Mouse (Mus musculus) forebrain, embryonic 15.5 days (tissue): ENCODE data around the gene Urad. TPM values are rescaled to one million over a fixed set of nuclear protein-coding genes. Genes with fewer than 3 reads are reported as not detected.

Source experiments
- ATAC-seq: fragments of 200-750 bp; cut with Nextera tagmentation; replicated peaks from 2 replicates; pipeline ENCODE4 v1.8.0; 2017; ENCODE audit warnings: mild to moderate bottlenecking, moderate TSS enrichment, moderate library complexity
- H3K27ac ChIP-seq: fragments of 300-500 bp; sonication (generic); replicated peaks from 2 replicates; pipeline ENCODE4 v1.5.1; 2015; ENCODE audit warnings: mild to moderate bottlenecking, inconsistent platforms
- H3K27me3 ChIP-seq: fragments of 300-500 bp; sonication (generic); 2 replicates; pipeline ENCODE4 v1.6.1; 2015; ENCODE audit warnings: inconsistent platforms
- H3K36me3 ChIP-seq: fragments of 300-500 bp; sonication (generic); 2 replicates; pipeline ENCODE4 v1.6.1; 2015; ENCODE audit warnings: mild to moderate bottlenecking, inconsistent platforms
- H3K4me1 ChIP-seq: fragments of 300-500 bp; sonication (generic); 2 replicates; pipeline ENCODE4 v1.6.1; 2015; ENCODE audit warnings: inconsistent platforms
- H3K4me2 ChIP-seq: fragments of 300-500 bp; sonication (generic); replicated peaks from 2 replicates; pipeline ENCODE4 v1.6.1; 2015; ENCODE audit warnings: mild to moderate bottlenecking, inconsistent platforms
- H3K4me3 ChIP-seq: fragments of 300-500 bp; sonication (generic); 2 replicates; pipeline ENCODE4 v1.5.1; 2015; ENCODE audit warnings: mild to moderate bottlenecking, inconsistent platforms
- H3K9ac ChIP-seq: fragments of 300-500 bp; sonication (generic); replicated peaks from 2 replicates; pipeline ENCODE4 v1.6.1; 2015; ENCODE audit warnings: mild to moderate bottlenecking, inconsistent platforms
- H3K9me3 ChIP-seq: fragments of 300-500 bp; sonication (generic); 2 replicates; pipeline ENCODE4 v1.6.1; 2016; ENCODE audit warnings: inconsistent platforms
- WGBS: fragments of 180-500 bp; shearing (Covaris S2); methylation state at CpG from one replicate; pipeline ENCODE4 v1.1.7; 2015; ENCODE audit warnings: mixed read lengths; 5-methylcytosine and 5-hydroxymethylcytosine counted together
- polyA plus RNA-seq: library from polyadenylated mRNA; unstranded; fragments of >200 nt; fragmentation: Nextera tagmentation; extraction: Ambion mirVana; gene quantifications from 2 replicates; pipeline ENCODE4 v1.2.1, GENCODE M21; 2015

Urad gene
- polyA plus RNA-seq, 1 experiment from 2014 or later: not detected

GRCm38 (mm10) chr5:147292506-147293120, 29.6 kb downstream of the Urad start:
- H3K4me3 ChIP-seq: no peak overlapping the region
- no peak overlapping the region for H3K27ac ChIP-seq
- no peak for ATAC-seq
- H3K4me2 ChIP-seq: no peak overlapping the region
- peaks cover 66% of the 10 kb centered on the region for H3K27me3 ChIP-seq
- 0 out of 2 replicates have a peak, but pooled peaks cover 2% of the 10 kb centered on the region for H3K4me1 ChIP-seq
- no peaks in the 10 kb centered on the region for H3K9me3 ChIP-seq
- H3K9ac ChIP-seq: no peak overlapping the region
- H3K36me3 ChIP-seq: no peaks in the 10 kb centered on the region
- 51% methylated on average over 13 of the region's 13 CpGs for WGBS

- Histone ChIP-seq H3K27me3 (peaks cover 59% of the 10 kb centered on the region), H3K9me3 (no peaks in the 10 kb centered on the region), H3K27ac (no peak overlapping the region), H3K9ac (no peak overlapping the region), H3K4me3 (no peak overlapping the region), H3K36me3 (no peaks in the 10 kb centered on the region), H3K4me1 (0 out of 2 replicates have a peak, but pooled peaks cover 2% of the 10 kb centered on the region), H3K4me2 (no peak overlapping the region)
- ATAC-seq: no peak
- WGBS: 45% methylated on average over 16 of the region's 16 CpGs
Observed at GRCm38 (mm10) chr5:147291764-147292505, 30.3 kb downstream of the Urad start.

GRCm38 (mm10) chr5:147284365-147284764, 37.9 kb downstream of the Urad start:
- peaks cover 27% of the 10 kb centered on the region for H3K27me3 ChIP-seq
- no peaks in the 10 kb centered on the region for H3K4me1 ChIP-seq
- H3K4me3 ChIP-seq: no peak overlapping the region
- H3K36me3 ChIP-seq: no peaks in the 10 kb centered on the region
- no peaks in the 10 kb centered on the region for H3K9me3 ChIP-seq
- no peak overlapping the region for H3K9ac ChIP-seq
- no peak overlapping the region for H3K27ac ChIP-seq
- no peak for ATAC-seq
- H3K4me2 ChIP-seq: no peak overlapping the region
- 71% methylated on average over 4 of the region's 4 CpGs for WGBS

- ATAC-seq: no peak
- Histone ChIP-seq H3K36me3 (no peaks in the 10 kb centered on the region), H3K4me3 (no peak overlapping the region), H3K4me2 (no peak overlapping the region), H3K4me1 (no peaks in the 10 kb centered on the region), H3K9me3 (no peaks in the 10 kb centered on the region), H3K9ac (no peak overlapping the region), H3K27me3 (peaks cover 83% of the 10 kb centered on the region), H3K27ac (no peak overlapping the region)
- WGBS: 0% methylated on average over 13 of the region's 13 CpGs
Observed at GRCm38 (mm10) chr5:147277547-147277925, 44.7 kb downstream of the Urad start.

- Histone ChIP-seq H3K27me3 (peaks cover 89% of the 10 kb centered on the region), H3K27ac (no peak overlapping the region), H3K4me1 (no peaks in the 10 kb centered on the region), H3K9me3 (no peaks in the 10 kb centered on the region), H3K4me2 (no peak overlapping the region), H3K4me3 (no peak overlapping the region), H3K9ac (no peak overlapping the region), H3K36me3 (no peaks in the 10 kb centered on the region)
- ATAC-seq: no peak
- under 1% methylated on average over 18 of the region's 18 CpGs for WGBS
Observed at GRCm38 (mm10) chr5:147276701-147277546, 45.3 kb downstream of the Urad start.

GRCm38 (mm10) chr5:147275761-147276160, 46.5 kb downstream of the Urad start:
- peaks cover 90% of the 10 kb centered on the region for H3K27me3 ChIP-seq
- WGBS: 20% methylated on average over 3 of the region's 3 CpGs

GRCm38 (mm10) chr5:147274174-147275141, 47.8 kb downstream of the Urad start:
- Histone ChIP-seq H3K9me3 (no peaks in the 10 kb centered on the region), H3K27ac (no peak overlapping the region), H3K9ac (no peak overlapping the region), H3K4me2 (no peak overlapping the region), H3K4me1 (no peaks in the 10 kb centered on the region), H3K27me3 (peaks cover 90% of the 10 kb centered on the region), H3K36me3 (no peaks in the 10 kb centered on the region), H3K4me3 (no peak overlapping the region)
- WGBS: under 1% methylated on average over 48 of the region's 48 CpGs
- ATAC-seq: no peak

More at GRCm38 (mm10) chr5:147275761-147276160, 46.5 kb downstream of the Urad start:
- Histone ChIP-seq H3K4me1 (no peaks in the 10 kb centered on the region), H3K9ac (no peak overlapping the region), H3K4me2 (no peak overlapping the region), H3K9me3 (no peaks in the 10 kb centered on the region), H3K36me3 (no peaks in the 10 kb centered on the region), H3K4me3 (no peak overlapping the region), H3K27ac (no peak overlapping the region)
- no peak for ATAC-seq

- no peak overlapping the region for H3K27ac ChIP-seq
- no peak overlapping the region for H3K4me3 ChIP-seq
- peaks cover 94% of the 10 kb centered on the region for H3K27me3 ChIP-seq
- under 1% methylated on average over 10 of the region's 10 CpGs for WGBS
- no peaks in the 10 kb centered on the region for H3K36me3 ChIP-seq
- ATAC-seq: no peak
- no peaks in the 10 kb centered on the region for H3K9me3 ChIP-seq
- H3K9ac ChIP-seq: no peak overlapping the region
- no peak overlapping the region for H3K4me2 ChIP-seq
- H3K4me1 ChIP-seq: no peaks in the 10 kb centered on the region
Observed at GRCm38 (mm10) chr5:147272808-147273345, 49.4 kb downstream of the Urad start.

GRCm38 (mm10) chr5:147272046-147272807, 50.0 kb downstream of the Urad start:
- Histone ChIP-seq H3K4me2 (no peak overlapping the region), H3K36me3 (no peaks in the 10 kb centered on the region), H3K9ac (no peak overlapping the region), H3K4me1 (no peaks in the 10 kb centered on the region), H3K27me3 (peaks cover 94% of the 10 kb centered on the region), H3K4me3 (no peak overlapping the region), H3K9me3 (no peaks in the 10 kb centered on the region), H3K27ac (no peak overlapping the region)
- WGBS: 2% methylated on average over 12 of the region's 12 CpGs
- ATAC-seq: no peak

GRCm38 (mm10) chr5:147270673-147271655, 51.3 kb downstream of the Urad start:
- Histone ChIP-seq H3K4me2 (no peak overlapping the region), H3K4me1 (no peaks in the 10 kb centered on the region), H3K4me3 (no peak overlapping the region), H3K9ac (no peak overlapping the region), H3K9me3 (no peaks in the 10 kb centered on the region), H3K36me3 (no peaks in the 10 kb centered on the region), H3K27me3 (peaks cover 94% of the 10 kb centered on the region), H3K27ac (no peak overlapping the region)
- no peak for ATAC-seq
- under 1% methylated on average over 29 of the region's 29 CpGs for WGBS
